Mouse (Mus musculus) adrenal gland, adult 8-10 months (tissue): ENCODE measurements around the gene Adat3. TPM values are rescaled to one million over a fixed set of nuclear protein-coding genes. Genes with fewer than 3 reads are reported as not detected.

Experiments used
- DNase-seq: peaks from one replicate; pipeline ENCODE4 v3.0.0; 2022
- total RNA-seq, 4 experiments: library from RNA; stranded (reverse); gene quantifications; 2 replicates each; pipeline ENCODE4 v1.2.4; 2022

The Adat3 gene
- 1 to 10 TPM; 1.8 to 4.7 (median 2.9) TPM for total RNA-seq

DNA sequence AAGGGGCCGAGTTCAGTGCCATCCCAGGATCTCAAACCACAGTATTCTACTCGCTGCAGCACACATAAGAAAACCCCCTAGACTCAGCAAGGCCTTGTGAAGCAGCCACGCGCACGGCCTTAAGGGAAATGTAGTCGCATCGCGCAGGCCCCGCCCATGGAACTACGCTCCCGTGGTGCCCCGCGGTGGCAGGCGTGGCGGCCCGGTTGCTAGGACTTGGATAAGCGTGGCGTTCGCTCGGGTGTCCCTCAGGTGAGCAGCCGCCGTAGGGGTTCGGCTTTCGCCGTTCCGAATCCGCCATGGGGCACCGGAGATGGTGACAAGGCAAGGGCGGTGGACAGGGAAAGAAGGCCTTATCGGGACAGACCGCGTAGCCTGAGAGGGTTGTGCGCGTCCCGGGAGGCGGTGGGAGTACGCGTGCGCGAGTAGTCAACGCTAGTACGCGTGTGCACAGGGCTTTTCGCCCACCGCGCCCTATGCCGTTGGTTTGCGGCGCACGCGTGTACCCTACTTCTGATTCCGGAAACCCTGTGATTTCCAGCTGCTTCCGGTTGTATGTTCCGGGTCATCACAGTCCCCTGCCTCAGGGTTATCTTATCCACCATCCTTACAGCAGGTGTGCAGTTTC, at the start of gene Adat3, which contains the start of gene Scamp4:
TSS of gene Adat3 (plus strand) at position 183 of the 628 bp plus-strand sequence.
TSS of gene Scamp4 (plus strand) at position 175 of the 628 bp plus-strand sequence.
- DNase-seq, result peak; percentile 91

DNA sequence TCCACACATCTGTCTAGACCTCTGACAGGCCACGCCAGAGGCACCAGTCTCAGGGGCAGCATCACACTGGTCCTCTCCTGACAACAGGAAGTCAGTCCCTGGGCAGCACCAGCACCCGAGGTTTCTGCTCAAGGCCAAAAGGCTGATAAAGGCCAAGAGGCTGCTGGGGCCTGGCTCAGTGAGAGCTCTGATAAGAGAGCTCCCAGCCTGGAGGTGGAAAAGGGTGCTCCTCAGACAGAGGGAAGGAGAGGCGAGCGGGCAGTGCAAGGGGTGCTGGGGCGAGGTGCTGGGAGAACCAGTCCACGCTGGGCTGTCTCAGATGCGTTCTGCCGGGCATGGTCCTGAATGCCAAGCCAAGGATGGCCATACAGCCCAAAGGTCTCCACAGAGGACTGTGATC, 49.1 kb upstream of the Adat3 start:
- DNase-seq, result no peak

DNA sequence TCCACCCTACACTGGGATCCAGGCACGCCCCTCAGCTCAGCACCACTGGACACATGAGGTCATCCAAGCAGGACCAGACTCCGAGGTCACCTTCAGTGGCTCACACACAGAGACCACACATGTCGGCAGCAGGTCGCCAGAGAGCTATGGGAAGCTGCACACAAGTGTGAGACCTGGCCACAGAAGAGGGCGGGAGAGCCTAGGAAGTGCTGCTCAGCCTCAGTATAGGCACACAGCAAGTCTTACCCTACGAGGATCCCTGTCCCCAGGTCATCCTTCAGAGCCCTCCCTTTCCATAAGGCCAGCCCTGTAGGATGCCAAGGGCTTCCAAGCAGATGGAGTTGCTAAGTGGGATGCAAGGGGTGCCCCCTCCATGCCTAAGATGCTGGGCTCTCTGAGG, 48.7 kb upstream of the Adat3 start:
- no peak for DNase-seq

DNA sequence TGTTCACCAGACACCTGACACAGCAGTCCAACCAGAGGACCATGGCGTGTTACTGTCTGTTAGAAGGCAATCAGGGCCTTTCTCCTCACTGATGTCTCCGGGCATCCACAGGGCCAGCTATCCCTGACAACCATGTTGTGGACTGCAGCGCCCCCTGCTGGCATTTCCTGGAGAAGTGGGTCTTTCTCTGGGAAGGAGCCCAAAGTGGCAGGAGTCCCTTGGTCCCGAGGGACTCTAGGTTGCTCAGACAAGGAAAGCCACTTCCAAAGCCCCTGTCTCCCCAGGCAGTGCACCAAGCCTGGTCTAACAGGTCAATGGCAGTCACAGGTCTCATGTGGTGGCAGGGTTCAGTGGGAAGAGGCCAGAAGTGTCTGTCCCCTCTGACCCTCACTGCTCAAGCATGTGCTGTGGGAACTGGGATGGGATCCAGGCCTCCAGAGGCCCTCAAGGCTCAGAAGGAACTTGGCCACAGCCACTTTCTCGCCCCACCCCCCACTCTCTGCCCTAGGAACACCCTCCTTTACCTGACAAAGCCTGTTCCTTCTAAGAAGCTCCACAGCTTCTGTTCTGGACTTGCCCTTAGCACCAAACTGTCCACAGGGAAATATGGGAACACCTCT, 45.2 kb upstream of the Adat3 start:
- peak; percentile 71 for DNase-seq

DNA sequence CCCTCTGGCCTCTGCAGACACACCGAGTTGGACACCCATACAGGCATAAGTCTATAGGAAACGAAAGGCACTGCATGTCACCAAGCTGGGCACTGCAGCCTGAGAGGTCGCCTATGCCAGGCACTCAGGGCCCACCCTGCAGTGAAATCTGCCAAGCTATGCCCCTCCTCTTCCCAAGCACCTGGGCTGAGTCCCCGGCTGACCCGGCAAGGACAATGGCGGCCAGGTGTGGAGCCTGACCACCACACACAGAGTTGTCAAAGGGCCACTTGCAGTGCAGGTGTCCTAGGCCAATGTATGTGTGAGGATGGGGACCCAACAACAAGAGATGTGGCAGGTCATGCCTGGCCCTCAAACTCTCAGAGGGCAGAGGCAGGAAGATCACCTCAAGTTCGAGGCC, 43.2 kb upstream of the Adat3 start:
- no peak for DNase-seq

DNA sequence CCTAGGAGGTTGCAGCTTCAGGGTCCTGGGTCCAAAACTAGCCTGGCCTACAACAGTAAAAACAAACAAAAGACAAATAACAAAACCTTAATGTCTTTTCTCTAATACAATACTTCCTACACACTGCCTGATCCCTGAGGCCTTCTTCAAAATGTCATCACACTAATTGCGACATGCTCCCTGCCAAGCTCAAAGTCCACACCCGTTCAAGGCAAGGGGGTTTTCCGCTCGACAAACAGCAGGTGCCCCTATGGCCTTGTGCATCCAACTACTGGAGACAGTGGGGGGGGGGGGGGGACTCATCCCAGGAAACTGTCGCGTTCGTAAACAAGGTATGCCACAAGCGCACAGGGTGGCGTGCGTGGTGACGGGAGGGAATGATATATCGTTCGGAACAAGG, 42.1 kb upstream of the Adat3 start:
- no peak for DNase-seq

DNA sequence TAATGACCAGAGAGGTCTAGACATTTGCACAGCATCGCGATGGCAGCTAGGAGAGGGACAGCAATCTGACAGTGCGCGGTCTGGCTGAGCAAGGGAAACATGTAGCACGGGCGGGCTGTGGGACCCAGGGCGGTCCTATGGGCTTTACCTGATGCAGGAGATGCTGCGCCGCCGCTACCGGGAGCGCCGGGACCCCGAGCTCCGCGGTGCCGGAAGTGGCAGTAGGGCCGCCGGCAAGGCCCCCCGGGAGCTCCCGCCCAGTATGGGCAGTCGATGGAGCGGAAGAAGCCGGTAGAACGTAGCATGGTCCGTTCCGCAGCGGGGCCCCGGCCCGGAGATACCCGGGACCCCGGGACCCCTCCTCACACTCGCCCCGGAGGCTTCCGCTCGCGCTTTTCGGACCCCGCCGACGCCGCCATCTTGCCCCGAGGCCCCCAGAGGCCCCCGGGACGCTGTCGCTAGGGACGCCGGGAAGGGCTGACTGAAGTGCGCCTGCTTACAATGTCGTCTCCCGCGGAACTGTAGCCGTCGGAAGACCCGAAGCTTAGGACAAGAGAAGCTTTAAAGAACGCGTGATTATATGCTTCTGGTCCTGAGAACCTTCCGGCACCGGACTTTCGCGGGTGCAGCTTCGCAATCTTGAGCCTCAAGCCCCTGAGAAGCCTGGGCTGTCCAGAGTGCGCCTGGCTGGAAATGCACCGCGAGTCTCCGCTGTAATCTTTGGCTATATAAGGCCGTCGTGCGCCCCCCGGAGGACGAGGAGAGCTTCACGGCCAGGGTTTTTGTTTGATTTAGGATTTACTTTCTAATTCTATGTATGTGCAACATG, 41.4 kb upstream of the Adat3 start, which contains the start of gene Rexo1:
TSS of gene Rexo1 (minus strand) at position 445 of the 829 bp plus-strand sequence.
- DNase-seq, result peak; percentile 87

DNA sequence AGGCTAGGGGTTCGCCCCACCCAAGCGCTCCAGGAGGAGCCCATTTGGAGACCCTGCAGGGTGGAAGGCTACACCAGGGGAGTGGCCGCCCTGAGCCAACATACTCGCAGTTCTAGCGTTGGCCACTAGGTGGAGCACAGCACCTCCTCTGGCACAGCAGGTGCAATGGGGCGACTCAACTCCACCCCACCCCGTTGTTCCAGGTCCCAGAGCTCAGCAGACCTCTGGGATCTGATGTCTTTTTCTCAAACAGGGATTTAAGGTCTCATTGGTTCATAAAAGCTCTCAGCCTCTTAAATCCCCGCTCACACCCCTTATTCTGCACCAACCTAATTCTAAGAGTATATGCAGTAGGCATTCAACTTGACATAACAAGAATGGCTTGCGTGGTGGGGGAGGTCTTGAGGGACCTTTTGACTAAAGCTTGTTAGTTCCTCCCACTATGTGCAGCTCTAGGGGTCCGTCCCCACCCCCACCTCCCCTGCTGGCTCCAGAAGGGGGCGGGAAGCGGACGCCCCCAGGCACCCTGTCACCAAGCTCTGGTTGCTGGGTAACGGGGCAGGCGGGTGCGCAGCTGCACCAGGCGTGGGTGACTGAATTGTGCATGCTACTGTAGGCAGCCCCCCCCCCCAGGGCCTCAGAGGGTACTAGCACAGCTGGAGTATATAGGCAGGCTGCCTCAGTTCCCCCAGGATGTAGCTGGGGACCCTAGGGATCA, 36.1 kb upstream of the Adat3 start:
- no peak for DNase-seq

DNA sequence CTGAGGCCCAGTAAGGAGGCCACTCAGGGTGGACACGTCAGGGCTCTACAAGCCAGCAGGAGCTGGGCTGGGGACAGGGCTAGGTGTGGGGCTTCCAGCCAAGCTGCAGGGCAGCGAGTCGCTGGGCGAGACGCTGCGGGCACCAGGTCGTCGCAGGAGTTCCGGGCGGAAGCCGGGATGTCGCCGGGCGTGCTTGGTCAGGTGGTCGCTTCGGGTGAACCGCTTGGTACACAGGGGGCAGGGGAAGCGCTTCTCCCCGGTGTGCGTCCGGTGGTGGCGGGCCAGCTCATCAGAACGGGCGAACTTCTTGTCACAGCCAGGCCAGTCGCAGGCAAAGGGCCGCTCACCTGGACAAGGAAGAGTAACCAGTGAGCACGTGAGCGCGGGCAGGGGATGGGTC, 33.8 kb upstream of the Adat3 start:
- no peak for DNase-seq

DNA sequence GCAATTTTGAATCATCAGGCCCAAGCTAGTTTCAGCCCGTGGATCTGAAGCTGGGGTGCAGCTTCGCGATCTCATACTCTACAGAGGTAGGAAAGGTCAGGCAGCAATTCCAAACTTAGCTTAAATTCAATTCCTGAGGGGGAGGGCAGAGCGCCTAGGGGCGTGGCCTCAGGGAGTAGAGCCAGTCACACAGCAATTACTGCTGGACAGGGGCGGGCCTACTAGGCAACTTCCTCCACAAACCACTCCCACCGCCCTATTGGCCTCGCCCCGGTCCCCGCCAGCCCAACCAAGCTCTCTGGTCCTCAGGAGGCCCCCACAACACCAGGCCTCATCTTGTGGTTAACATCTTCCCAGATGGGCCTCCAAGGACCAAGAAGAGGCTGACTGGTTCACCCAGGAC, 33.0 kb upstream of the Adat3 start:
- DNase-seq, result no peak

DNA sequence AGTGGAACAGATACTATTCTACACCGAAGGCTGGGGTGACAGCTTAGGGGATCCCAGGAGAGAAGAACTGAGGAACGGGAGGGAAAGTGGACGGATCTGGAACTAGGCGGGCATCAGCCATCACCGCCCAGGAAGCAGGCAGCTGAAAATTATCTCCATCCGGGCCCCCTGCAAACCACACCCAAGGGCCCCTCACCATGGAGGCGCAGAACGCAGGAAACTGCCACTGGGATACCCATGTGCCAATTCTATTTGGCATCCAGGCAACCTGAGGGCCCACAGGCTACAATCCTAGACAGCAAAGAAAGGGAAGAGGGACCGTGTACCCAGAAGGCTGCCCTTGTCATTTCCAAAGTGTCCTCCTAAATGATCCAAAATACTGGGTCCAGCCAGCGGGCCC, 32.3 kb upstream of the Adat3 start:
- no peak for DNase-seq

DNA sequence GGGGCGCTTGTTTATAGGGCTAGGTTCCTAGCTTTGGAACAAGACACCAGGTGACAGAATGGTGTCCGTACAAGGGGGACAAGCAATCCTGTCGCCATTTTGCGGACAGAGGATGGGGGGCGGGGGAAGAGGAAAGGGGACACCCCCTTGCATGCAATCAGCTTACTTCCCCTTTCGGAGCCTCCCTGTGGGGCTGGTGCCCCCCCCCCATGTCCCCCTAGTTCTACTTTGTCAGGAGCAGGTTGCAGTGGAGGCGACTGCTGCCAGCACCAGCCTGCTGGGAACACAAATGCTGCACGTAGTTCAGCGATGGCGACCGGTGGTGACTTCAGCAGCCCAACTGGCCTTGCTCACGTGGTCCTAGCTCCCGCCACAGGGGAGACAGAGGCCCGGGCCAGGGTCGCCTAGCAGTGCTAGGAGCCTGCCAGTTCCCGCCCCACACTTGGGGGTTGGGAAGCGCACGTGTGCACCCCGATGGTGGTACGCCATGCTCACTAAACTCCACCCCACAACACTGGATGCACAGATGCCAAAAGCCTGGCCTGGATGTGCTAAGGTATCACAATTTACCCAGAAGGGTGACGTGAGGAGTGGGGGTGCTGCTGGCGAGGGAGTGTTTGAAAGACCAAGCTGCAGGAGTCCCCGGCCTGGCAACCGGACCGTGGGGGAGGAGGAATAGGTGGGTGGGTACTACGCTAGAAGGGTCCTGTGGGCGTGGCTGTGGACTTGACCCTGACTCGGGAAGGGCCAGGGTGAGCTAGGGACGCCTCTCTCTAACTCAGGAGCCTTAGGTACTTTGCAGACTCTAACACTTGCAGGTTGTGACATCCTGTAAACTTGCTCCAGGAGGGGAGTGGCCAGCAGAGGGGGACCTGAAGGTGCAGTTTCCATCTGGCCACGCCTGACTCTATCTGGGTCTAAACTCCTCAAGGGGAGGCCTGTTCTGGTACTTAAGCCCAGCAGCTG, 31.5 kb upstream of the Adat3 start:
- DNase-seq, result no peak

DNA sequence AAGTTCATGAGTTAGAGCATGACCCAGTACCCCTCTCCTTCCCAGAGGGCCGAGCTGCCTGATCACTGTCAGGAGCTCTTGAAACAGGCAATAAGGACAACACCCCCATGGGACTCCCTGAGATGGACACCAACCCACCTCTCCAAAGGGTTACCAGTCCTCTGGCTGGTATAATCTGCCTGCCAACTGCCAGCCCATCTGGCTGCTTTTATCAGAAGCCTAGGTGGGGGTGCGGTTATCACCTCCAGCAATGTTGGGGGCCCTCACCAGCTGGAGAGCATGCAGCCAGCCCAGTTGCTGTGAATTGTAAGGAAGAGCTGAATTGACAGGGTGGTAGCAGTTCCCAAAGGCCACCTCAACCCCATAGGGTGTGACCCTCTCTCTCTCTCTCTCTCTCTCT, 30.2 kb upstream of the Adat3 start:
- no peak for DNase-seq

DNA sequence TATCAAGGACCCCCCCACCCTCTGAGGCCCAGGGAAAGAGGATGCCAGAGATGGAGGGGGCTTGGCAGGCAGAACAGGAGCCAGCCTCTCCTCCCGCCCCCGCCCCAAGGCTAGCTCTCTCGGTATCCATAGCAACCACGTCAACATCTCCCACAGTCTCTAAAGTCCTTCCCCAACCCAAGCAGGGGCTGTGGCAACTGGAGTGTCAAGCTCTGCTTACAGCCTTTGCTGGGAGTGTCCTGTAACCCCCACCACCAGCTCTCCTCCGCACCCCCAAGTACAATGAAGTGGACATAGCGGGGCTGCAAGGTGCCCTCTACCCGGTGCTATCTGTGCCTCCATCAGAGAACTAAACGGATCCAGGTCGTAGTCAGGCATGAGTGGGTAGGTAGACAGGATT, 28.7 kb upstream of the Adat3 start:
- DNase-seq, result no peak

DNA sequence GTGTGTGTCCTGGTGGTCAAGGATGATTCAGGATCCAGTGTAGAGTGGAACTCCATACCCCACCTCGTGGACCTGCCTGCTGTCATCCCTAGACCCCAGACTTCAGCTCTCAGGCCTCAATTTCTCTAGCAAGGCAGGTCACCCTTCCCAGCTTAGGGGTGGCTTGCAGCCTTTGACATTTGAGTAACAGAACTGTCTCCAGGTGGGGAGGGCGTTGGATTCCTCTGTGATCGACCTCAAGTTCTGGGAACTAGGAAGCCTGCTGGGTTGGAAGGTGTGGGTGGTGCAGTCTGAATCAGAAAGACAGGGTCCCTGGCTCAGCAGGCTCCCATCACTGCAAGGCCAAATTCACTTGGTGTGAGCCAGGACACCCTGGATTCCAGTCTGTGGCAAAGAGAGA, 27.8 kb upstream of the Adat3 start:
- no peak for DNase-seq

DNA sequence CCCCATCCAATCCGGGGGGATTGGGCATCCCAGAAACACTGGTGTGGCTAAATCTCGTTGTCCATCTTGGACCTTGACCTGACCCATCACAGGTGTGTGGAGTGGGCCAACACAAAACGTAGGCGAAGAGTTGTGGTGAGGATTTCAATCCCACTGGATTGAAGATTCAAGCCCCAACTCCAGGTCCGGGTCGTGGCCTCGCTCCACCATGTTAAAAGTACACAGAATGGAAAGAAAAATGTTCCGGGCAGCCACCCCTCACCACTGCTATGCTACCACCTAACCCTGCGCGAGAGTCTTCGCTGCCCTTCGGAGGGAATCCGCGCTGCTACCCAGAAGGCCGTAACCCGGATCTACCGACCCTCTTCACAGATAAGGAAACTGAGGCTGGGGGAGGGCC, 26.8 kb upstream of the Adat3 start:
- no peak for DNase-seq

DNA sequence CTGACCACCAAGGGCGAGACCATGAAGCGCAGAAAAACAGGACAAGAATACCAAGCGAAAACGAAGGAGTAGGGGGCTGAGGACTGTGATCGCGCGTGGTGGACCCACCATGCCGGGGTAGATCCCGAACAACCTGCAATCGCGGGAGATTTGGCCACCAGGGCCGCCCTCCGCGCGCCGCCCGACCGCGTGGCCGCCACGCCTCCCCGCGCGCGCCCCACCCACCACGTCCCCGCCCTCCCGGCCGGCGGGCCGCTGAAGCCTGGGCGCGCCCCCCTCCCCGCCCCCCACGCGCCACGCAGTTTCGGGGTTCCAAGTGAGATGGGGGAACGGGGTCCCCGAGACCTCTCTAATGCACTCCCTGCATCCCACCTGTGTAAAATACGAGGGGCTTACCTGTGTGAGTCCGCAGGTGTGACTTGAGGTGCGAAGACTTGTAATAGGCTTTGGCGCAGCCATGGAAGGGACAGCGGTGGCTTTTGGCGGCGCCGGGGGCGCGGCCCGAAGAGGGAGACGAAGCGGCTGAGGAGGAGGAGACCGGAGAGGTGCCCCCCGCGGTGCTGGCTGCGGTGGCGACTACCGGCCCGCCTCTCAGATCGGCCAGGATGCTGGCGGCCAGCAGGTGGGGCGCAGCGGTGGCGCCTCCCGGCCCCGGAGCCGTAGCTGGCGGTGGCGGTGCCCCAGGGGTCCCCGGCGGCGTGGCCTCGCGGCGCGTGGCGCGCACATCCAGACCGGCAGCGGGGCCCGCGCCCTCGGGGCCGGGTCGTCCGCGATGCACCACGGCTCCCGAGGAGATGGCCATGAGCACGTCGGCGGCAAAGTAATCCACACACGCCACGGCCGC, 26.1 kb upstream of the Adat3 start:
- DNase-seq, result no peak

DNA sequence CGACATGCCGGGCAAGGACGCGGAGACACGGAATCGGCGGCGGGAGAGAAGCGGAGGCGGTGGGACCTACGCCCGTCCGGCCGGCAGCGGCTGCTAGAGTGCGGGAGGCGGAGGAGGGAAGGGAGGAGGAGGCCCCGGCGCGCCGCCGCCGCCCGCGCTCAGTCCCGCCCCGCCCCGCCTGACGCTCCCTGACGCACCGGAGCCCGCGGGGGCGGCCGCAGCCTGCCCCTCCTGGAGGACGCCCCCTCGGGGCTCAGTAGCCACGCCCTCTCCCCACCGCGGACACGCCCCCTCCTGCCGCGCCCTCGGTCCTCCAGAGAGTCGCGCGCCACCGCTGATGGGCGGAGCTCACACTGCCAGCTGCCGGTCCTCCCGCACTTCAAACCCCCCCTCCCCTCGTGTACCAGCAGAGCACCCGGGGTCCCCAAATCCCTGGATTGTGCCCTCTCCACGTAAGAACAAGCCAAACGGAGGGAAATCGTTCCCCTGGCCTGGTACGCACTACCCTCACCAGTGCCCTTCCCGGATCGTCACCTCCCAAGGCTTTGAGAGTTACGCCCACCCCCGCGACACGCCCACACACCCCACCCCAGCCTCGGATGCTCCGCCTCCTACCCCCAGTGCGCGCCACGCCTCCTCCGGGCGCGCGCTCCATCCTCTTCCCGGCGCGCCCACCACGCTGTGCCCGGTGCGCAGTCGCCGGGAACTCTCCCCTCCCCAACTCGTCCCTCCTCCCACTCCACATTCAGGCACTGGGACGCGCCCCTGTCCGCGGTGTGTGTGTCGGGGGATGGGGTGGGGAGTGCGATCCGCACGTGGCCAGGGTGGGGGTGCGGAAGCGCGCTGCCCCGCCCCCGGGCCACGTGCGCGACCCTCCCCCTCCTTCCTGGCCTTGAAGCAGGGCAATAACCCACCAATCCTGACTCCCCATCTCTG, 25.2 kb upstream of the Adat3 start, which contains the start of gene Klf16:
TSS of gene Klf16 (minus strand) at position 127 of the 936 bp plus-strand sequence.
- peak; percentile 98 for DNase-seq

DNA sequence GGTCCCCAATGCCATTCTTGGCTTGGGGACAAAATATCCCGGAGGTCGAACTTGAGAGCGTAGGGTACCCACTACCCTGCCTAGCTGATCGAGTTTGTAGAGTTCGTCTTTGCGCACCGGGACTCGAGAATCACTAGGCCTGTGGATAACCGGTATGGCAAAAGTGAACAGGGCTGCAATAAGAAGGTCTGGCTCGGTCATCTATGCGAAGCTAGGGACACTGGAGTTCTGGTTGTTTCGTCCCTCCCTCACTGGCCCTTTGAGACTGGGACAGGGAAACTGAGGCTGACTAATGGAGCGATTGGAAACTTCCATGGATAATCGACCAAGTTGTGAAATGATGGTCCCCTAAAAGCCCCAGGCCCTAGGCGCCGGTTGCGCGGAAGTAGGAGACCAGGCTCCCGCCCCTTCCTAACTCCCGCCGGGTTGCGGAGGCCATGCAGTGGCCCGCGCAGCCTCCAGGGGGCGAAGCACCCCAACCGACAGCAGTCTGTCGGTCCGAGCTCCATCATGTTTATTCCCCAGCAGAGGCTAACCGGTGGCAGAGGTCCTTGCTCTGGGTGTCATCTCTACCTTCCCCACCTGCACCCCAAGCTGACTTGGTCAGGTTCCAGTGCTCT, 24.4 kb upstream of the Adat3 start:
- DNase-seq, result peak; percentile 80
